Mouse (Mus musculus) frontal cortex, postnatal 36 days (tissue): ENCODE results near the gene Ezr.

ENCODE experiments used
- DNase-seq, 2 experiments: peaks; one replicate each; pipeline ENCODE4 v3.0.0; 2022; ENCODE audit warnings: low spot score in 2 of 2

Ezr gene

DNA sequence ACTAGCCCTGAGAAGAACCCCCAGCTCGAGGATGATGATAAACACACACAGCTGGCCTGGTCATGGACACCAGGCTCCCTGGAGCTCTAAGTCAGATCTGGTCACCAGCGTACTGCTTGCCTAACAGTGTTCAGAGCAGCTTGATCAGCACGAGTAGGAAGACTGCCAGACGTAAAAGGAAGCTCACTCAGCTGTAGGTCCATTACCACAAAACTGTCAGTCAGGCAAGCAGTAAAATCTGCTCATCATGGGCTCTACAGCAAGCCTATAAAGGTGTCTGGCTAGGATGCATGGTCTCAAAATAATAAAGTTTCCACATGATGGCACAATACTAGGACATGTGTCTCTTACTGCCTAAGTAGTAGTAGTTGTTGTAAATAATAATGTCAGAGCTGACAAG lies 13.0 kb downstream of the Ezr start:
- no peak for DNase-seq

DNA sequence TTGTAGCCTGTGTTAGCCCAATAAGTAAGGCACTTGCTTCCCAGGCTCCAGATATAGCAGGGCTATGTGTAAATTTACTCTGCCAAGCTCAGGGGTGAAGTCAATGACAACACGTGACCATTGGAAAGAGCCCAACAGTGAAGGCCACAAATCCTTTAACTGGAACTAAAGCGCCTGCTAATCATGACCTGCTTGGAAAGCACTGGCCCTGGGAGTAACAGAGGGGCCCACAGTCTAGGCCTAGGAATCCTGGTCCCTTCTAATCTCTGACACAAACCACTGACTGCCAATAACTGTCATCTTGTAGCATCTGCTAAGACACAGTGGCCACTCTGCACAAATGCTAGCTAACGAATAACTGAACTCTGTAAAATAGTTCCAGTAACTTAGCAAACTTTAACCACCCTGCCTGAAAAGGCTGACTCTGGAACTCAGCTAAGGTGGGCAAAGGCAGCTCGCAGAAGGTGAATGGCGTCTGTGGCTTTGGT lies 14.2 kb downstream of the Ezr start:
- DNase-seq: no peak

DNA sequence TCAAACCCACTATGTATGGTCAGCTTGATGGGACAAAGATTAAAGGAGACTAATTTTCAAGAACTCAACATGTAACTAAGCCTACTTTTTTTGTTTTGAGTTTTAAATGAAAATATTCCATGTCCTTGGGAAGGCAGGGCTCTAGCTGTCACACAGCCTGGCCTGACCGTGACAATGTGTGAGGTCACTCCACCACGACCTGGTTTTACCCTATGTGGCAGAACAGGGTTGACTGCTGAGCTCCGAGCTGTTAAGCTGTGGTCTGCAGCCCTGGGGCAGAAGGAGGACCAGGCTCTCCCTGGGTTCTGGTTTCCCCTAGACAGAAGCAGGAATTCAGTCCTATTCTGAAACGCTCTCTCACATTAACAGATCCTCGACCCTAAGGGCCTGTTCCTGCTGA lies 14.8 kb downstream of the Ezr start:
- no peak for DNase-seq

DNA sequence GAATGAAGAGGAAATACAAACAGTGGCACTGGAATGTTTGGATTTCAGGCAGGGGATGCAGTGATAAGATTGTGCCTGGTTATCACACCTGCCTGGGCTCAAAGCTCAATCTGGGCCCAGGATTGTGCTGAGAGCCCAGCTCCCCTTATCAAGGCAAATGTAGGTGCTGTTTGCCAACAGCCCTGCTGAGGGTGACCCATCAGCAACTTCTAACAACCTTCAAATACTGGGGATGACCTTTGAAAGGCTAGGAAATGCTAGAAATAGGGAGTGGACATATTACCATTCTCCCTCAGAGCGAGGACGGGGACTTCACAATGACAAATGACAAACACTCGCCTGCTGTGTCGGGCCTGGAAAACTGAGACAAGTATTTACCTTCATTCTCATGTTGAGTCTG lies 15.8 kb downstream of the Ezr start:
- no peak for DNase-seq

DNA sequence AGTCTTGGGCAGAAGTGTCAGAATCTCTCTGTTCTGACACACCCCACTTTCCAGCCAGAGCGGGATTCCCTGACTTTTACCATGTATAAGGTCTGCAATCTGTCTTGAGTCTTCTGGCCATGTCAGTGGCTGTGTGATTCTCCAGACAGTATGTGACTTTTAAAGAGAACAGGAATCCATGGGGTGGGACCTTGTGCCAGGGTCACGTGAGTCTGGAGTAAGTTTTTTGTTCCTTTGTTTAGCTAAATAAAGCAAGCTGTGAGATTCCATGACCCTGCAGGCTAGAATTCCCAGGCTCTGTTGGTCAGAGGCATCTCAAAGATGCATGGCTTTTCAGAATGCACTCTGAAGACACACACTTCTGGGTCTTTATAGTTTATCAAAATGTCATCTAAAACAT lies 16.7 kb downstream of the Ezr start:
- no peak for DNase-seq

DNA sequence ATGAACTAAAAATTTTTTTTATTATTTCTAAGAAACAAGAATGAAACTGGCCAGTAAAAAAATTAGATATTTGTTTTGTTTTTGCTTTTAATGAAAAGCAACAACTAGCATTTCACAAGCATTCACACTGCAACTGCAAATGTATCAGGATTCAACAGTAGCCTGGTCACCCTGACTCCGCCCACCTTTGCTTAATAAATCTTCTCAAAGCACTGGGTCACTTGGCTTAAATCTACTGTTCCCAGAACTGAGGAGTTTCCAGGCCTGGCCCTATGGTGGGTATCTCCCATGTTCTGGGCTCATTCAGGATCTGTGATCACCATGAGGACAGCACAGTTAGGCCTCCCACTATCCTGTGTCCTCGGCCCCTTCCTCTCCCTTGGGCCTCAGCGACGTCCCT lies 17.9 kb downstream of the Ezr start:
- no peak for DNase-seq

DNA sequence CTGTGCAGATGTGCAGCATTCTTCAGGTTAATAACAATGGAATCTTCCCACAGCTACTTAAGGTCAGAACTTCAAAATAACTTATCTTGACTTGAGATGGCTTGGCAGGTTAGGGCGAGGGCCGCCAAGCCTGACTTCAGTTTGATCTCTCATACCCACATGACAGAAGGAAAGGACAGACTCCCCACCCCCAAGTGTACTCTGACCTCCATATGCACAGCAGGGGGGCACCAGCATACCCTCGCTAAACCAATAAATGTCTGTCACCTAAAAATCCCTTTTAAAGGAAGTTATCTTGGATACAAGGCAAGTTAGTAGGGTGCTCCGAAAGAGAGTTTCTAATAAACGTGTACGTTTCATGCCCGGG lies 18.4 kb downstream of the Ezr start:
- no peak for DNase-seq

DNA sequence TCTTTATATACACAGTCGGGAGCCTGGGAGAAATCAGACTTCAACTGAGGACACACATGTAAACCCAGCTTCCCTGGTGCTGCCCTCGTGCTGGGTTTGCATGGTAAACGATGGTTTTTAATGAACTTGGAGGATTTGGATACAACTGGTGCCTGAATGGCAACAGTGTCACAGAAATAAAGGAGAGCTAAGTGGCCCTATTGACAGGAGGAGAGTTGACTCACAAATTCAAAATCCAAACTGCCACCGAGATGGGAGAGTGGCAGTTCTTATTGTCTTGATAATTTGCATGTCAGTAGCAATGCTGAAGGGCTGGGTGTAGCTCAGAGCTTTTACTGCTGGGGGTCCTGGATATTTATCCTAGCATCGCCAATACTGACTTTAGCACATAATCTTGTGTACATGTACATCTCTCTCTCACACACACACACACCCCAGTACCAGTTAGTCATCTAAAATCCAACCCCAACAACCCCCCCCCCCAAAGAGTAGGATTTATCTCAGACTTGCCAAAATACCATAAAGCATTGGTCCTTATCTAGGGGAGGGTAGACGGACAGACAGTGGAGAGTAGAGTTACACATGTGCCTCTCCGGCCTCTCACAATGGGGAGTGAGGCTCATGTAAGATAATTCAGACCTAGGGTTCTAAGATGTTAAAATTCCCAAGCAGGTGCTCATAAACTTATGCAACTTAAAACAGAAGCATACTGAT lies 18.9 kb downstream of the Ezr start:
- no peak for DNase-seq

DNA sequence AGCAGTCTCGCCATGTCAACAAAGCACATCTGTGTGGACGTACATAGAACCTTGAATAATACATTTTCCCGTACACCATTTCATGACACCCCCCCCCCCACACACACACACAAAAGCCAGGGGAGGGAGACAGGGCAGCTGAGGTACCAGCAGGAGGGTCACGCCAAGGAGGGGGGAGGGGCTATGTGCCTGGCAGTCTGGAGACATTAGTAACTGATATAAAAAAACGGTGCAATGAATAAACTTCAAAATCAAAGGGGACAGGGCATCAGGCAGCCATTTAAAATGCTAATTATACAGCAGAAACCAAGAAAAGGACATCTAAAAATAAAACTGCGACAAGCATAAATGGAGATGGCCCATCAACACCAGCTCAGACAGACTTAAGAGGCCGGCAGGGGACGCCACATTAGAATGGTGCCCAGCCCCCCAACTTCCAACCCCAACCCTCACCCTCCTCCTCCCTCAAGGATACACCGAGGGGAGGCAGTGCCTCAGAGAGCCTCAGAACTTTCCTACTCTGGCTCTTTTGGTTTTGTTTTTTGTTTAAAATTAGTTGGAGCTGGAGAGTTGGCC lies 22.8 kb downstream of the Ezr start:
- DNase-seq: no peak

DNA sequence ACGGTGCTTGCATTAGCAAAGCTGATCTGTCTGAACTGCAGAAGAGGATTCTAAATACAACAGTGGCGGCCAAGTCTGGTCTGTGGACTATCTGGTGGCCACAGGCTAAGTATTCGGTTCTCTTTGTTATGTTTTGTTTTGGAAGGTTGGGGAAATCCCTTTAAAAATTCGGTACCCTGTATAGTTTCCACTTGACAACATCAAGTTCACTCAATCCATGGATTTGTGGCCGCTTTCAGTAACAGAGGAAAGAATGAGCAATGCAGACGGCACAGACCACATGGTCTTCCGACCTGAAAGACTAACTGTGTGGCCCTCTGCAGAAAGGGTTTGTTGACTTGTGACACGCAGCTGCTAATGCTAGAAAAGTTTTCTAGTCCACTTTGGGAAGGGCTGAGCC lies 23.7 kb downstream of the Ezr start:
- no peak for DNase-seq

DNA sequence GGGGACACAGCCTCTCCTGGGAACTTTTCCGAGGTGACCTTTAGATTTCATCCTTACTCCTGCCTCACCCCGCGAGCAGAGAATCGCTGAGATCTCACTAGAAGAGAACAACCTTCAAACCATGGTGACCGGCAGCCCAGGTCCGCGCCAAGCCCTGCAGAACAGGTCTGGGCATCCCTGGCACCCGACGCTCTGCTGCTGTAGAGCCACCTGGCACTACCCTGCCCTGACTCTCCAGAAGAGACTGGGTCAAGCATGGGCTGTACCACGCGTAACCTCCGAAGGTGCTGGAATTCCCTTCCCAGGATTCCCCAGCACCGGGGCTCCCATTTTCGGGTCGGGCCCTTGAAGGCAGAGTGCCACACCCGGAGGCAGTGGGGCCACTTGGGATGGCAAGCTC lies 24.7 kb downstream of the Ezr start:
- no peak for DNase-seq

DNA sequence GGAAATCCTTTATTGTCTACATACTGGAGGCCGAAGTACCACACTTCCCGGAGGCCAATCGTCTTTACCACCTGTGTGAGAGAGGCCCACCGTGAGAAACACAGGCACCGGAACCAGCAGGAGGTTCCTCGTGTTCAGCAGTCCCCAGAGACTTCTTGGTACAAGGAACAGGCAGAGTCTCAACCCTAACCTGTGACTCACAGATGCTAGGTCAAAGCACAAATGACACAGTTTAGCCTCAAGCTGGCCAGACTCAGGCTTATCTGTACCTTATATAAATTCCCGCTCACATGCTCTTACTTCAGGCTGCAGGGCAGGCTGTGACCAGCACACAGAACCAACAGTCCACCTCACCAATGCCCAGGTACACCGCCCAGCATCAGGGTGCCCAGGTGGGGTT lies 26.7 kb downstream of the Ezr start:
- no peak for DNase-seq

DNA sequence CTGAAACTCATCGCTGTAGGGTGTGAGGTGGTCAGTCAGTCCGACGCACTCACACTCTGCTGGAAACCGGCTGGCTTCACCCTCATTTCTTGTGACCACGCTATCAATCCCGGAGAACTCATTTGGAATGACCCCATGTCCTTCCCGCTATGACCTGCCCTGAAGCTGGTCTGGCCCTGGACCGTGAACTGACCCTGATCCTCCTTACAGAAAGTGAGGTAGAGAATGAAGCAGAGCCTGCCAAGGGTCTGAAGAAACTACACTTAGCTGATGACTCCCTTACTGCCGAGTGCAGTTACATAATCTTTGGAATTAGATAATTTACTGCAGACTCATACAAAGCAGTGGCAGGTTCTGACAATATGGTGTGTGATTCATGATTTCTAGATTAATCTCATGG lies 27.4 kb downstream of the Ezr start:
- no peak for DNase-seq

DNA sequence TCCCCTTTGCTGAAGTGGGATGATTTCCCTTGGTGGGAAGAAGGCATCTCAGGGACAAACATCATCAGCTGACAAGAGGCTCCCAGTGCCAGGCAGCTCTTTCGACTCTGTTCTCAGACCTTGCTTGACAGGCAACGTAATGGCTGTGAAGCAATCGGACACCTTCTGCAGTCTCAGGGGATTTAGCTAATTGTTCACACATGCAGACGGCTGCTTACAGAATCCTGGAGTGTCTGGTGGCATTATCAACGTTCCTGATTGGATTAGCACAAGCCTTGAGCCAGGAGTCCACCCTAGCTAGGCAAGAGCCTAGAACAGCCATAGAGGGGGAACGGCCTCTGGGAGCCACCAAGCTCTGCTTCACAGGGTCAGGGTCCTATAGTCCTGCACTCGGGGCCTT lies 30.2 kb downstream of the Ezr start:
- no peak for DNase-seq

DNA sequence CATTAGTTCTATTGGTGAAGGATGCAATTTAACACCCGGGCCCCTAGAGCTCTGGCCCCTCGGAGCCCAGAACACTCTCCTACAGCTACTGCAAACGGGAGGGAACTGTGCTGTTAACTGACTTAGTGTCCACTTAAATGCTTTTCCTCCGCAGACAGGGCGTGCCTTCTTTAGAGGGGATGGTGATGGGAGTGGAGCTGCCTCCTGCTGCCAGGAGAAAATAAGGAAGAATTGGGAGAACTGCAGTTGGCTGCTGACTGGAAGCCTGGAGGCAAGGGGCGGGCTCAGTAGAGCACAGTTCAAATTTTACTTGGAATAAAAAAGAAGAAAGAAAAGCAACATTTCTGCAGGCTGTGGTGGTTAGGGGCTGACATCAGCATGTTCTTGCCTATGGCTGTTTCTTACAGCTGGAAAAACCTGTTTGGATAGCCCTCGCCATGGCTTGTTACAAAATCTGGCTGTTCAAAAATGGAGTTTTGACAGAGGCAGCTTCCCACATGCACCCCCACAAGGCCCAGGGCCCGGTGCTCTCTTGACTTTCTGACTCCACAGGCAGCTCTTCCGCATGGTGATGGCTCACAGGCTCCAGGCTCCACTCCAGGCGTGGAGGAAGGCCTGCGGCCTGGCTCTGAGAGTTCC lies 31.2 kb downstream of the Ezr start:
- no peak for DNase-seq

DNA sequence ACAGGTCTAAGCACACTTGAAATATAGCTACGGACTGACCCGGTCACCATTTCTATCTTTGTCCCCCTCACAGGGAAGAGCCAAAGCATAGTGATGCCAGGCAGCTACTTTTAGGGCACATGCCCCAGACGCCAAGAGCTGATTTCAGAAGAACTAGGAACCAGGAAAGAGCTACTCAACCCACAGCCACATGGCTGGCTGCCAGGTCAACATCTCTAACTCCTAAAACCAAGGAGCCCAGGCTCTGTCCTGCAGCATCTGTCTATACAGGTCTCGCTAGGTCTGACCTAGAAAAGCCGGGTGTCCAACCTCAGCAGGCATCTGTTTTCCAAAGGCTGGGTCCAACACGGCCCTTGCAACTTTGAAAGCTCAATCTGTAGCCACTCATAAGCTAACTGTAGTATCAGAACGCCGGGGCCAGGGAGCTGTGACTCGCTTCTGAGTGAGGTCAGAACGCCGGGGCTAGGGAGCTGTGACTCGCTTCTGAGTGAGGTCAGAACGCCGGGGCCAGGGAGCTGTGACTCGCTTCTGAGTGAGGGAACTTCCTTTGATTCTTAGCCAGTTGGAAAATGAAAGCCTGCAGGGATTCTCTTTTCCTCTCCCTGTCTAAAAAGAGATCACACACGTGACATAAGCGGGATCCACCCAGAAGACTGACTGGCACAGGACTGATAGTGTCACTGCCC lies 33.7 kb downstream of the Ezr start:
- DNase-seq: no peak

DNA sequence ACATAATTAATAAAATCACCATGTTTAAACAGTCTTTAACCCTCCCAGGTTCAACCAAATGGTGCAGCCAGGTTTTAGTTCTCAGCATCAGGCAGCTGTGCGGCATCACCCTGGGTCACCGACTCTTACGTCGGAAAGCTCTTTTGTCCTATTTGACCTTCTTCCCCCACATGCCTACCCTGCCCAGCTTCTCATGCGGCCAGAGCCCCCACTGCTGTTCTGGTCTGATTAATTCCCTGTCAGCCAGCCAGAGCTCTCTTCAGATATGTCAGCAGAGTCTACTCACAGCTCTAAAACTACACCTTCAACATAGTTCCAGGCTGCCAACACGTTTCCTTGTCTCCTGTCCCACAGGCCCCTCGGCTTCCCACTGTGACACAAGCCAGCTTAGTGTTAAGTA lies 35.1 kb downstream of the Ezr start:
- DNase-seq: no peak

DNA sequence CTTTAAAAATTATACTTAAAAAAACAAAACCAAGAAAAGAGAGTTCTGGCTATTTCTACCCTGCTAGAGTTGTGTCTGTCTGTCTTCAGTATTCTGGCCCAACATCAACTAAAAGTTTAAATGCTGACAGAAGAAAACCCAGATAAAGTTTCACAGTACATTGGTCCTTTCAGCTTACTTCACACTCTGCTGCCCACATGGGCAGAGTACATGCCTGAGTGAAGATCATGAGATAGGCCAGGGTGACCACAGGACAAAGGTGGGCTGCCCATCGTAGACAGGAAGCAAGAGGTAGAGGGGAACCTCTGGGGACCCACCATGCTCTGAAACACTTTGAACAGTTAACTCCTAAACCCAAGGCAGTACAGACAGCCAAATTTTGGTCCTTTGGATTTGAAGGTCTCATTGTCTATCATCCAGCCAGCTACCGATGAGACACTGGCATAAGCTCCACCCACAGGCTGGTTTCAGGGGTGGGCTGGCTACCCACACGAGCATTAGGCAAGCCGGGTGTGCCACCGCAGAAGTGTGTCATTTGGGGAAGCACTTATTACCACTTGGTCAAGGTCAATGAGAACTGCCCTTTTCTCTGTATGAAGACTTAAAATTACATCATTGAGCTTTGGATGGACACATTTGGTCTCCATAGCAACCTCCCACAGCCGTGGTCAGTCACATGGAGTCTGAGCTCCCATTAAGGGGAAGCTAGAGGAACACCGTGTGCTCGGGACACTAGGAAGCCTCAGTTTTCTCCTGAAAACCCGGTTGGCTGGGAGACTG lies 35.9 kb downstream of the Ezr start:
- no peak for DNase-seq

DNA sequence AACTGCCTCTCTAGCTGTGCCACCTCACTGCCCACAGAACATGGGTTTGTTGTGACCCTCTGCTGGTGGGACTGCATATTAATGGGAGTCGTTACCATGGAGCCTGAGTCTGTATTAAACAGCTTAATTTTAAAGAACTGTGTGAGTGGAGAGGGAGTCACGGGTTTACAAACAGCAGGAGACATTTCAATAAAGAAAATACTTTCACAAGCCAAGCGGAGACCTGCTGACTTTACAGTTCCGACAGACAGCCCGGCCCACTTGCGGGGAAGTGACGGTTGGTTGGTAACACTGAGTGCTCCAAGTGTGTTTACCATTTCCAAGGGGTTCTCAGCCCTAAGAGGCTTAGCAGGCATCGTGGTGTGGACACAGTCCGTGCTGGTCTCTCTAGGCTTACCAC lies 36.6 kb downstream of the Ezr start:
- no peak for DNase-seq

DNA sequence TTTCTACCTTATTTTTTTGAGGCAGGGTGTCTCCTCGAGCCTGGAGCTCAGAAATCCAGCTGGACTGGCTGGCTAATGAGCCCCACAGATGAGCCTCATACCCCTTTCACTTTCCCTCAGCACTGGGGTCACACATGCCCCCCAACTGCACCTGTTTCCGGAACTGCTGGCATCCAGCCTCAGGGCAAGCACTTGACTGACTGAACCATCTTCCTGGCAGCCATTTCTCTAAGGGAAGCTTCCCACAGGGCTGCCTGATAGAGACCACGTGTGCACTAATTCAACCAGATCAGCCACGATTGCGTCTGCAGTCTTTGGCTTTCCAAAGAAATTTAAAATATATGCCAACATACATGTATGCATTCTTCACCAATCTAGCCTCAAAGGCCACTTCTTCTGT lies 37.1 kb downstream of the Ezr start:
- no peak for DNase-seq

DNA sequence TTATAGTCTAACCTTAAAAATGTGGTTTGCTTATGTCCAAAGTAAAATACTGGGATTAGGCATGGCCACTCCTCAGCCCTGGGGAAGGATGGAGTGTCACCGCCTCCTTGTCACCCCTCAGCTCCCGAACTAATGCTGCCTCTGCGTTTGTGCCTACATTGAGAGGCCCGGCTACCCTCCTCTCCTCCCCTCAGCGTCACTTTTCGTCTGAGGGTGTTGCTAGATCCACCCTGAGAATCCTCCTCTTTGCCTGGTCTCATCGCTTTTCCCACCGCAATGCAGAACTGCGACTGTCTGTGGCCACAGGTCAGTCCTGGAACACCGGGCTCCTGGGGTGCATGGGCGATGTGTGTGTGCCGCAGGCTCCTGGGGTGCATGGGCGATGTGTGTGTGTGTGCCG lies 37.7 kb downstream of the Ezr start:
- DNase-seq: no peak

DNA sequence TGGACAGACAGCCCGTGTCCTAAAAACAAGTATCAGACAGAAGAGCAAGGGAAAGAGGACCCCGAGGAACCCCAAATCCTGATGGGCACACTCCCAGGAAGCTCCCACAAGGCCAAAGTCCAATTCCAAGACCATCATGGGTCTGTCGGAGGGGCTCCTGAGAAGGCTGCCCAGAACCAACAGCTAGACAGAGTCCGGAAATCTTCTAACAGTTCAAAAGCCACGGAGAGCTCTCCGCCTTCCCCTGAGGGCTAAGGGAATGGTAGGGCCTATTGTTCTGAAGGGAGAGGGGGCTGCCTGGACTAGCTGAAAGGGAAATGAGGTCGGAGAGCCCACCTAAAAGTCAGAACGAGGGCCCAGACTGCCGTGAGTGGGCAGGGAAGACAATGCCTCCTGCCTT lies 38.2 kb downstream of the Ezr start:
- DNase-seq: no peak
